Mouse (Mus musculus) MN1 (cell line): ENCODE measurements around the gene Nmt2.

Experiments
- DNase-seq: peaks from one replicate; pipeline ENCODE4 v3.0.0-alpha.2; 2016; ENCODE audit warnings: low spot score

The Nmt2 gene

DNA sequence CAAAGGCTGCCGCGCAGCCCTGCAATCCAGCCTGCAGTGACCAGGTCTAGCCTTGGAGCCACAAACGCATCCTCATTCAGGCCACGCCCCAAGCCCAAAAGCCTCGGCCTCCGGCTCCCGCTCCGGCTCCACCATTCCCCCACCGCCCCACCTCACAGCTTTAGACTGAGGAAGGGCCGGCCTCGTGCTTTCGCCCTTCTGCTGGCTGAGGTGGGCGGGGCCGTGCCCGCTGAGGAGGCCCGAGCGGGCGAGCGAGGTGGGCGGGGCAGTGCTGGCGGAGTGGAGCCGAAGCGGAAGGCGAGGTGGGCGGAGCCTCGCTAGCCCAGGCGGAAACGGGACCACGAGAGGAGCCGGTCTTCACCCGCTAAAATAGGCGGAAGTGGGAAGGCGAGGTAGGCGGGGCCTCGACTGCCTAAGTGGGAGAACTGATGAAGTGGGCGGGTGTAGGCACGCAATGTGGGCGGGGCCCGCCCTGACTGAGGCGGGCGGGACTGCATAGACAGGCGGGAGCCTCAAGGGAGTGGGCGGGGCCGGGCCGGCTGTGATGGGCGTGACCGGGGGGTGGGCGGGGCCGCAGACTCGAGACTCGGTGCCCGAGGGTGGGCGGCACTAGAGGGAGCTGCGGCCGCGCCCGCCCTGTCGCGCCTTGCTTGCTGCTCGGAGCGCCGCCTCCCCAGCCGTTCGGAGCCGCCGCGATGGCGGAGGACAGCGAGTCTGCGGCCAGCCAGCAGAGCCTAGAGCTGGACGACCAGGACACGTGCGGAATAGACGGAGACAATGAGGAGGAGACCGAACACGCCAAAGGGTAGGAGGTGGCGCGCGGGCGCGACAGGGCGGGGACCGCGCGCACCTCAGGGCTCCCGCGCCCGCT lies at the start of gene Nmt2:
TSS of gene Nmt2 (plus strand) at position 611 of the 871 bp plus-strand sequence.
- peak; percentile 98 for DNase-seq

- DNase-seq, result no peak
Observed at GRCm38 (mm10) chr2:3239255-3239654, 44.8 kb upstream of the Nmt2 start.

DNA sequence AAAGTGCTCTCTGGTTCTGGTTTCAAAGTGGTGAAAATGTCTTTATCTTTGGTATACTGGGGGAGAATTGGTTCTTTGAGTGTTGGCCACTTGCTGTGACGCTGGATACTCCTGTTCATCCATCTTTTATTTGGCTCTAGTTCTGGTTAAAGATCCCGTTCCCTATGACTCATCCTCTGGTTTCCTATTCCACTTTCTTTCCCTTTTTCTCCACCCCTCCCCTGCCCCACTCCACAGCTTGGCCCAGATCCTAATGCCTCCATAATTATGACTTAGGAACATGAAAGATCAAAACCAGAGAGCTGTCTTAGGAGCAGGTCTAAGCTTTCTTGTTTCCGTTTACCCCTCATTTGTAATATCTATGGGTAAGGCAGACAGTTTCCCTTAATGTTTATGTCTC lies 39.8 kb upstream of the Nmt2 start:
- DNase-seq, result peak; percentile 11

DNA sequence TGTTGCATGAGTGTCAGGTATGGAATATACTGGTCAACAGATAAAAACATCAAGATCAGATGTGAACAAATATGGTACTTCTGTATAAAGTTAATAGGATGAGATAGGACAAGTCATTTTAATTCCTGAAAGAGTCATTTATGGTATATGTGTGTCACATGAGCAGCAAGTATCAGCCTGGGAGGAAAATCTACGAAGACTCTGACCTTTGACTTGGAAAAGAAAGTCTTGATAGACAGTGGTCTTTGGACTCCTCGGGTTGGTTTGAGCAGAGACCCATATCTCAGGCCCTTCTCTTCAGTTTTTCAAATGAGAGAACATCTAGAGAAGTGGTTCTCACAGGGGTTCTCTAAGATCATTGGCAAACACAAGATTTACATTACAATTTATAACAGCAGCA lies 32.7 kb upstream of the Nmt2 start:
- DNase-seq, result no peak

- no peak for DNase-seq
Observed at GRCm38 (mm10) chr2:3266466-3266865, 17.5 kb upstream of the Nmt2 start.

- no peak for DNase-seq
Observed at GRCm38 (mm10) chr2:3267879-3268278, 16.1 kb upstream of the Nmt2 start.

DNA sequence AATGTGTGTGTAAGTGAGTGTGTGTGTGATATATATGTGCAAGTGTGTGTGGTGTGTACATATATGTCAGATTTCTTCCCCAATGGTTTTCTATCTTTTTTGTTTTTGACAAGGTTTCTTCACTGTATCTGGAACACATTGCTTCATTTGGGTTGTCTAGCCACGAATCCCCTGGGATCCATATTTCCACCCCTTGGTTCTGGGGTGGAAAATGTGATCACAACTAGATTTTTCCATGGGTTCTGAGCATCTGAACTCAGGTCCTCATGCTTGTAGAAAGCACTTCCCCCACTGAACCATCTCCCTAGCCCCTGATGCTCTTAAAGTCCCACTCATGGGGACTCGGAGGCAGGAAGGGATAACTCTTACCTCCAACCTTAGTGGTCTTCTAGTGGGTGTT lies 10.7 kb upstream of the Nmt2 start:
- no peak for DNase-seq

DNA sequence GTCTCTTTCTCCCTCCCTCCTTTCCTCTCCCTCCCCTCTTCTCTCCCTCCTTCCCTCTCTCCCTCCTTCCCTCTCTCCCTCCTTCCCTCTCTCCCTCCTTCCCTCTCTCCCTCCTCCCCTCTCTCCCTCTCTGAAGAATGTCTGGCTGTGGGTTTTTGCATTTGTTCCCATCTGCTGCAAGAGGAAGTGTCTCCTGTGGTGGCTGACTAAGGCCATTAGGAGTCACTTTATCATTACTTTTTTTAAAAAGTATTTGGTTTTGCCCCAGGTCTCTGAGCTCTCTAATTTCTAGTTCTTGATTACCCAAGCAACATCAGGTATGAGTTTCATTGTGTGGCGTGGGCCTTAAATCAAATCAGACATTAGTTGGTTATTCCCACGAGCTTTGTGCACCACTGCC lies 7.9 kb upstream of the Nmt2 start:
- DNase-seq, result no peak

- DNase-seq, result no peak
Observed at GRCm38 (mm10) chr2:3277502-3277901, 6.5 kb upstream of the Nmt2 start.

DNA sequence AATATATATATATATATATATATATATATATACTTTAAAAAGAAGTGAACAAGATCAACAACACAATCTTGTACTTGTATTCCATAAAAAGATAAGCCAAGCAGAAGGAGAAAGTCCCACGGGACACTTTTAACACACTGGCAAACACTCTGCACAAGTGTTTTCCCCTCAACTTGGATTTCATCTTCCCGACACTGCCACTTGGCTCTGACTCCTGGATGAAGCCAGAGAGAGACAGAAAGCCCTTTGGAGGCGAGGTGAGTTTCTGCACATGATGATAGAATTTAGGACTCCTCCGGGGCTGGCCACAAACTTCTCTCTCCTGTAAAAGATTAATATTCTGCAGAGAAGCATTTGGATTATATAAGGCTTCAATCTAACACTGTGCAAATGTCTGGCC lies 2.7 kb upstream of the Nmt2 start:
- no peak for DNase-seq

DNA sequence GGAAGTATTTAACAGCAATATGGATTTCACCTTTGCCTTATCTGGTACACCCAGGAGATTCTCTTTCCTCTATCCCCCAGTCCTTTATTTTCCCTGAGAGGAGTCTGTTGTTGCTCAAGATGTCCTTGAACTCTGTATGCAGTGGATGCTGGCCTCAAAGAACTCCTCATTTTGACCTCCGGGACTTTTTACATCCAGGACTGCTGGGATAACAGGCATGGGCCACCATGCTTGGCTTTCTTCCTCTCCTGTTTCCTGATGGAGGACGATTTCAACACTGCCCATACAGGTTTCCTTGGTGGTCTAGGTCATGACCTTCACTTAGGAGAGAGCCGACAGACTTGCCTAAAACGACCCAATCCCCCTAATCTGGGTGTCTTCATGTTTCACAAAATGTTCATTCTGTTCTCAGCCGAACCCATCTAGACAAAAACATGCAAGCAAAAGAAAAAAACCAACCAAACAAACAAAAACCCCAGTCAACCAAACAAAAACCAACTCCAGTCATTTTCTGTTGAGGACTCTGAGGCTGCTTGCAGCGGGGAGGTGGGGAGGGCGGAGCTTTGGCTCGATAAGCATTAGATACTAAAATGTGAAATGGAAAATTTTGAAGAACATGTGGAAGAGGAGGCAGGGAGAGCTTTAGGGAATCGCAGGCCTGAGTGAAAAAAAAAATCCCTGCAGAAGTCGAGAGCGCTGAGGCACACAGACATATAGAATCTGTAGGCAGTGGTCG lies 978 bp upstream of the Nmt2 start:
- peak; percentile 6 for DNase-seq

DNA sequence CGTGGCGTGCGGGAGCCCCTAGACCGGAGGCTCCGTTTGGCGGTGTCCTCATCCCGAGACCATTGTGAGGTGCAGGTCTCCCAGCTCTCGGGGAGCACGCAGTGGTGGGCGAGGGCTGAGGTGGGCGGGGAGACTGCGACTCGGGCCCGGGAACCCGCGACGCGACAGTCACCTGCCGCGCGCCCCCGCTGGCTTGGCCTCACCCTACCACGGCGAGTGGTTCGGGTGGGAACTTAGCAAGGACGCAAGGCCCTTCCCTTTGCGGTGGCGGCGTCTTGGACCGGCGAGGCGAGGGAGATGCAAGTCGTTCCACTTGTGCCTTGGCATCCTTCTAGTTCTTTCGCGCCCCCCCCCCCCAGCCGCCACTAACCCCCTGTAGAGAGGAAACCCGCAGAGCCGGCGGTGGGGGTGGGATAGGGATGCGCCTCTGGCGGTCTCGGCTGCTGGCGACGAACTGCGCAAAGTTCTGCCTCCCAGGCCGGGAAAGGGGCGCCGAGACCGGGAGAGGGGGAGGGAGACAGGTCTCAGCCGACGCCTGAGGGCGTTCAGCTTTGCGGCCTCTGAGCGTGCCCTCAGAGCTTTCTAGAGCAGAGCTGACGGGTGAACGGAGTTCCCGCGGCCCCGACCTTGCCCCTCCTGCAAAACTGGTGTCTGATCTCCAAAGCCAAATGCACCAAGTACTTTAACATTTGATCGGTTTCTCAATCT lies 615 bp downstream of the Nmt2 start:
- DNase-seq, result peak; percentile 60

- no peak for DNase-seq
Observed at GRCm38 (mm10) chr2:3285181-3285530, 1.1 kb downstream of the Nmt2 start.

DNA sequence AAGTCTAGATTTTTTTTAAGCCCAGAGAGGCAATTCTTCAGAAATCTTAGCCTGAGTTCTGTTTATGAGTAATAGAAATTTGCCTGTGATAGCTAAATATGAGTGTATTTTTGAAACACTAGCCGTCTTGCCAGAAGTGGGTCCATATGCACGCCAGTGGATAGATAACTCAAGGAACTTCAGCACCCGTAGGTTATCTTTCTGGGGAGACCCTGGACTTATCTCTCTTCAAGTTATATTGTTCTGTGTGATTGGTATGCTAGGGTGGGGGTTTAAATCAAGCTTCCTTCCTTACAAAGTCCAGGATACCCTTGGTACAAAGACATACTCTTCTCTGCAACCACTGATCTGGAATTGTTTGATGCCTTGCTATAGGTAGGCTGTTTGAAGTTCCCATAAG lies 1.7 kb downstream of the Nmt2 start:
- no peak for DNase-seq

DNA sequence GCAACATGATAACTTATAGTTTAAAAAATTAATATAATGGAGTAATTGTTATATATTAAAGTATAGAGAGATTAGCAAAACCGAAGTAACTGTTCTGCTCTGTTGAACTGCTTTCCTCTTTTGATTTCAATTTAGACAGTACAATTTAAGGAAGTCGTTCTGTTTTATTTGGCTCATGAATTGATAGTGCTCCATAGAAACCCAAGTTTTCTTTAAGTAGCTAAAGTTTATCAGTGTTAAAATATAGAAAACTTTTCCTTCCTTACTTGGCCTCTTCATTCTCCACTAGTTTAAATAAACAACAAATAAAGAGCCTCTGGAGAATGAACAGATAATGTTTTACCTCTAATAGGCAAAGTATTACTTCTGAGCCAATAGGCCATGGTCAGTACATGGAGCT lies 2.2 kb downstream of the Nmt2 start:
- no peak for DNase-seq

GRCm38 (mm10) chr2:3289581-3289980 lies 5.6 kb downstream of the Nmt2 start:
- DNase-seq, result no peak

GRCm38 (mm10) chr2:3292170-3292569 lies 8.2 kb downstream of the Nmt2 start:
- no peak for DNase-seq

DNA sequence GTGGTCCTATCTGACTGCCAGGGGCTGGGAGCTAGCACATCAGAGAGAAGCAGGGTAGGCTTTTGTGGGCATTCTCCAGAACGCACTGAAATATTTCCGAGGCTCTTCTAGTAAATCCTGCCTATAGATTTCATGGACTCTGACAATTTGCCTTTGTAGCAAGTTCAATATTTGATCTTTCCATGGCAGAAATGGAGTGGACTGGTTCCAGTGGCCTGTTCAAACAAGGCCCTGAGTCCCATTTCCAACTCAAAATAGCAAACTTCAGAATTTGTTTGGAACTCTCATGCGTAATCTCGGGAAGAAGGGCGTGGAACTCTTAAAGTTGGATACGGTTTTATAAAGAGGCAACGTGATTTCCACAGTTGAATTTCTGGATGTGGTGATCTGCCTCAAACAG lies 11.8 kb downstream of the Nmt2 start:
- no peak for DNase-seq

GRCm38 (mm10) chr2:3305426-3306025 lies 21.5 kb downstream of the Nmt2 start:
- peak; percentile 72 for DNase-seq

- no peak for DNase-seq
Observed at GRCm38 (mm10) chr2:3323132-3323531, 39.1 kb downstream of the Nmt2 start.

DNA sequence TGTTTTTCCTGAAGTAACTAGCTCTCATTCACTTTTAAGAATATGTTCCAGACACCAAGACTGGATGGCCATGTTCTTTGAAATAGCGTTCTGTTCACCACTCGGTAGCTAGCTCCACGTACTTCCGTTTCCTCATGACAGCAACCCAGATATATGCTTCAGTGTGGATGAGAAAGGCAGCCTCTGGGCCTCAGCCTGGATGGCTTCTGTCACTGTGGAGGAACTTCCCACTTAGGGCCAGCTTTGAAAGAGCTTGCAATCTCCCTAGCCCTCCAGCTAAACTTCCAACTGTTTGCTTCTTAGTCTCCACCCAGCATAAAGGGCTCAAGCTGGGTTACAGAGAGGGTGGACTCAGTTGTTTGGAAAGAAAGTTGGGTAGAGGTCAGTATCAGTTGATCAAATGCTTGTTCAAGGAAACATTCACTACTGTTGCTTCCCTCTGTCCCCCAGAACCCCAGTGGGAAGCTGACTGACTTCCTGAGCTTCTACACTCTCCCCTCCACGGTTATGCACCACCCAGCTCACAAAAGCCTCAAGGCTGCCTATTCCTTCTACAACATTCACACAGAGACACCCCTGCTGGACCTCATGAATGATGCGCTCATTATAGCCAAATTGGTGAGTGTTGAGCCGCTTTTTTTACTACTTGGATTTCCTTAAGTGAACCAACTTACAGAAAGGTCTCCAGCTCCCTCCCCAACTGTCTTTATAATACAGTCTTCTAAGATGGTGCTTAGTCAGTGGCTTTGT lies 40.5 kb downstream of the Nmt2 start:
- DNase-seq, result no peak

GRCm38 (mm10) chr2:3326547-3326946 lies 42.5 kb downstream of the Nmt2 start:
- no peak for DNase-seq
